Mouse (Mus musculus): ENCODE data around the gene Olfr556.
"Not testable (repeated sequence)": the region's sequence is repeated elsewhere in the genome, so short reads cannot be mapped to it uniquely, and the experiment has no call there.

Olfr556 gene

DNA sequence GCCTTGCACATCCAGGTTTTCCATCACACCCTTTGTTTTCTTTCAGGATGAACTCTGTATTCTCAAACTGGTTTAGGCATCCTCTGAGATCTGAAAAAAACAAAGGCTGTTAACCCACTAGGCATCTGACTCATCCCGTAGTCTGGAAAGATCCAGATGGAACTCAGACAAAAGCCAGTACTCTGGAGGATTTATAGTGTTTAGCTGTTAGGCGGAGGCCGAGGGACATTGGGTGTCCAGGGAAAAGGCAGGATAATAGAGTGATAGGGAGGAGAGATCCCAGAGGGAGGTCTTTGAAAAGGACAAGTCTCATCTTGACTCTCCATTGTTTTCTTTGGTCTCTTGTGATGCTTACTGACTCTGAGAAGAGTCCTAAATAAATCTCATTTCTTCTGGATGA, at the start of gene Olfr556:
TSS of gene Olfr556 (plus strand) at position 301 of the 400 bp plus-strand sequence.
- DNase-seq (ENCODE audit: low read depth in 2 of 2, low spot score in 2 of 2) = no peak

DNA sequence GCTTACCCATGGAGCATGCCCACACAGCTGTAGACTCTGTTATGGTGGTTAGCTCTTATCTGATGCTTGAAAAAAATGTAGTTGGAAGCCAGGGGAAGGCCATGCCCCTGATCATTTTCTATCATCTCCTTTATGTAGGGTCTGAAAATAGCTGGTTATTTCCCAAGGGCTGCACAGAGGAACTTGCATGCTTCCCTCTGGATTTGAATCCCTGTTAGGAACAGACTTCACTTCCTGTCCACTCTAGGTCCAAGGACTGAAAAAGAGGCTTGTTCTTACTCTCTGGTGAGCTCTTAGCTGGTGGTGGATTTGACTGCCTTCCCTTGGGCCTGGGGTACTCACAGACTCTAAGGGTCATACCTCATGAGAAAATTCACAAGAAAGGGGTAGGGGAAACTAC, 46.6 kb upstream of the Olfr556 start, which contains the start of gene Olfr553:
TSS of gene Olfr553 (minus strand) at position 101 of the 400 bp plus-strand sequence.
- DNase-seq (ENCODE audit: low read depth in 2 of 2, low spot score in 2 of 2) = no peak

DNA sequence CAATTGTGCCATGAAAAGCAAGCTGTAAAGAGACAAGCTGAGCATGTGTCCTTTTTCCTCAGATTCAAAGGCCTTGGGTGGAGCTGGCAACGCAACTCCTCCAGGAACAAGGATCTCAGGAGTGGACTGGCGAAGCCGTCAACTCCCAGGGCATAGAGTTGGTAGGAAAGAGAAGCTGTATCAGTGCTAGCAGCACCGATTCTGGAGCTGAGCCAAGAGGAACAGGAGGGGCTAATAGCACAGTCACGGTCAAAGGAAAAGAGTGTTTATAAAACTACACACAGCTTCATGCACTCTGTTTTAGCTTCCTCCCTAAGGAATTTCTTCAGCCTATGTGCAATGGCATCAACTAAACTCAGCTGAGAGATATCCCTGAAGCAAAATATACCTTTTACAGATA, 45.1 kb upstream of the Olfr556 start:
- no peak for DNase-seq (ENCODE audit: low read depth in 2 of 2, low spot score in 2 of 2)

DNA sequence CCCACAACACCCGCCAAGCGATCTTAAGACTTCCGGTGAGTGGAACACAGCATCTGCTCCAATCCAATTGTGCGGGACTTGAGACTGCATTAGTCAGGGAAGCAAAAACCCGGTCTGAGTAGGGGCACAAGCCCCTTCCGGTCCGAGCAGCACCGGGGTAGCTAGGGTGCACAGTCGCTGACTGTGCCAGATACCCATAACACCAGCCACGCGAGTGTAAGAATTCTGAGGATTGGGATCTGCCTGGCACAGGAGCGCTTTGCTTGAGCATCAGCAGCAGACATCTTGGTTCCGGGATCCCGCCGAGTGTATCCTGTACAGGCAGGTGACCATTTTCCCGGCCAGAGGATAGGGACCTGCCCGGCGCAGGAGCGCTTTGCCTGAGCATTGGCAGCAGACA, 44.3 kb upstream of the Olfr556 start:
- not testable (repeated sequence) for DNase-seq (ENCODE audit: low read depth in 2 of 2, low spot score in 2 of 2)

DNA sequence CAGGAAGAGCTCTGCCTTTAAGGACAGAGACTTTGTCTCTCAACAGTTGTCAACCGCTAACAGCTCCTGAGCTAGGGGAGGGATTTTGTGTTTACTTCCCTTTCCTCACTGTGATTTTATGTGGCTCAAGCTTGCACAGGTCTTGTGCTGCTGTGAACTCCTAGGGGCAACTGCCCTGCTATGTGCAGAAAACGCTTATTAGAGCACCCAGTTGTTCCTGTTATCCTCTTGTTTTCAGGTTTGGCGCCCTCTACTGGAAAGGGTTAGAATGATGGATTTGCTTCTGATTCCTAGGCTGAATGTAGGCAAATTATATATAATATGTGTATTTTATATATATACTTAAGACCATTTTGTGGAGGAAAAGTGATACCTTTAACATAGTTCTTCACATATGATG, 28.0 kb upstream of the Olfr556 start:
- peak; percentile 48 to 63 for DNase-seq (ENCODE audit: low read depth in 2 of 2, low spot score in 2 of 2)

DNA sequence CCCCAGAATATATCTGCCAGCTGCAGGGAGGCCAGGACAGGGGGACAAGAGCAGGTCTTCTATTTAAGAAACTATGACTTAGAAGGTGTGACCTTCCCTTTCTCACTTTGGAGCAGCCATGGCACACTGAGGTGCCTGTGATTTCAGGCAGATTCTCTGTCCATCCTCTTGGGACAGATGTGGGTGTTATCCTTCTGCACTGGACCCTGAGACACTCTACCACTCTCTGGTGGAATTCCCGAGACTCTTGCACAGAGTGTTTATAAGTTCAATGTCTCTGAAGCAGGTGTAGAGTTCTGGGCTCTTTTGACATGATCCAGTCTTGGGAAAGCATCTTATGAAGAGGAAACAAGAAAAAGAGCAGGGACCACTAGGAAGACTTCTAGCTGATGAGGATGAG, 26.6 kb upstream of the Olfr556 start, which contains the start of gene Olfr554:
TSS of gene Olfr554 (plus strand) at position 301 of the 400 bp plus-strand sequence.
- no peak for DNase-seq (ENCODE audit: low read depth in 2 of 2, low spot score in 2 of 2)

DNA sequence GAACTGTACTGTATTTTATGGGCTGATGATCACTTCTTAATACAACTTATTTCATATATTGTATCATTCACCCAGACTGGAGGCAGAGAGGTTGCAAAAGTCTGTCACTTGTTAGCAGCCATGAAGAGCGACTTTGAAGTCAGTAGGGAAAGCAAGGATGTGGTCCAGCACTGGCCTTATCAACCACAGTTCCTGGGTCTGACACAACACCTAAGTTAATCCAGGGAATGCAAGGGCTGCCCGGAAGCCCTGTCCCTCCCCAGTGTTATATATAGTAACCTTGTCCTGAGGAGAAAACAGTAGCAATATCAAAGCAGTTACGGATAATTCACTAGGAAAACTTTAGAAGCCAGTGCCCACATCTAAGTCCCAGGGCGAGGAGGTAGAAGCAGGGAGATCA, 19.8 kb upstream of the Olfr556 start:
- DNase-seq (ENCODE audit: low read depth in 2 of 2, low spot score in 2 of 2) = not testable (repeated sequence)

DNA sequence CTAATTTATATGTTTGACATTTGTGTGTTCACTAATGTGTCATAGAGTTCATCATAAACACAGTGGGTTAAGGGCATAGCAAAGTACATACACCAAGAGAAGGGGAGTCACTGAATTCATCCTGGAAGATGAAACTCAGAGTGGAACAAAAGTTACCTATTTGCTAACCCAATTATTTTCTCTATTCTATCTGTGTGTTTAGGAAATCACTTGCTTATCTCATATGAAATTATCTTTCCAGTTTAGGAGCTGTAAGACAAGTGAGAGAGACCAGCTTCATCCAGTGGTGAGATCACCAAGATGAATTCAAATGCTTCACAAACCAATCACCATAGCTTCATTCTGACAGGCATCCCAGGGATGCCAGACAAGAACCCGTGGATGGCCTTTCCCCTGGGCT, 6.2 kb upstream of the Olfr556 start, which contains the start of gene Olfr555:
TSS of gene Olfr555 (plus strand) at position 301 of the 400 bp plus-strand sequence.
- no peak for DNase-seq (ENCODE audit: low read depth in 2 of 2, low spot score in 2 of 2)

DNA sequence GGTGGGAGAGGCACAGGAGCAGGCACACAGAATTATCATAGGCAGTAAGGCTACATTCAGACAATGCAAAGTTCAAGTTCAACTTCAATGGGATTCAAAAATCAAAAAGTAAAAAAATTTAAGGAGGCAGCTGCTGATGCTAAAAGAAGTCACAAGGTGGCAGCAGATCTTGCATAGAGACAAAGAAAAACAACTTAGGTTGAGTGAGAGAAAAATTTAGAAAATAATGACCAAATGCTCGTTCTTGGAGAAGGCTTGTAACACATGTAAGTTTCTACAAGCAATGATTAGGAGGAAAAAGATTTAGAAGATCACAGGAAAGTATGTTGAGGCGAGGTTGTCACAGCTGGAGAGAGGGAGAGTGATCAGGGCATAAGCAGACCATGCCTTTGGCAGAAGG, 679 bp downstream of the Olfr556 start:
- DNase-seq (ENCODE audit: low read depth in 2 of 2, low spot score in 2 of 2) = no peak

DNA sequence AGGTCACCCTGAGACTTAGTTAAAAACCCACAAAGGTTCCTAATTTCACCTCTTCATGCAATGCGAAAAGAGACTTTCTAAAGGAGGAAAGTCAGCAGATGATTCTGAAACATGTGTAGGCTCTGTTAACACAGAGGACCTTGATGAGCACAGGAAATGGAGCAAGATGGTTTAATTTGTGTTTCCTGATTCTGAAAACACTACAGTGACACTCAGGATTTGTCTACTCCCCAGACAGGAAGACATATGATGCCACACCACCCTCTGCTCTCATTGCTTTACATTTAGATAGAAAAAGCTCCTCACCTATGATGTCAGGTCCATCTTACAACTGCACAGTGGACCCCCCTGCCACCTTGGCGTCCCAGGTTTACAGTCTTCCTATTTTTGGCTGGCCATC, 11.5 kb downstream of the Olfr556 start:
- DNase-seq (ENCODE audit: low read depth in 2 of 2, low spot score in 2 of 2) = no peak

DNA sequence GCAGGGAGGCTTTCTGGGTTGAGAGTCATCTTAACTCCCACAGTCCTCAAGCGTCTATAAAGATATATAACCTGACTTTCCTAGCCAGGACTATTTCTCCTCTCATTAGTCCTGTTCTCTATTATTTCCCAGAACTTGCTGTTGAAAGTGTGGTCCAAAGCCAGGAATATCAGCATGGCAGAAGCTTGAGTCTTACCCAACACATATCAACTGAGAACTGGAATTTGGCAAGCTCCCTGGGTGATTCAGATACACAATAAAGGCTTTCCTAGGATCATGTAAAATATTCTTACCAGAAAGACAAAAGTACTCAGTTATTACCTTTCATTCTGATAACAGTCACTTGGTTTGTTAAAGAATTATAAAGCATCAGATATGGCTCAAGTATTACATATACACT, 17.2 kb downstream of the Olfr556 start:
- no peak for DNase-seq (ENCODE audit: low read depth in 2 of 2, low spot score in 2 of 2)

DNA sequence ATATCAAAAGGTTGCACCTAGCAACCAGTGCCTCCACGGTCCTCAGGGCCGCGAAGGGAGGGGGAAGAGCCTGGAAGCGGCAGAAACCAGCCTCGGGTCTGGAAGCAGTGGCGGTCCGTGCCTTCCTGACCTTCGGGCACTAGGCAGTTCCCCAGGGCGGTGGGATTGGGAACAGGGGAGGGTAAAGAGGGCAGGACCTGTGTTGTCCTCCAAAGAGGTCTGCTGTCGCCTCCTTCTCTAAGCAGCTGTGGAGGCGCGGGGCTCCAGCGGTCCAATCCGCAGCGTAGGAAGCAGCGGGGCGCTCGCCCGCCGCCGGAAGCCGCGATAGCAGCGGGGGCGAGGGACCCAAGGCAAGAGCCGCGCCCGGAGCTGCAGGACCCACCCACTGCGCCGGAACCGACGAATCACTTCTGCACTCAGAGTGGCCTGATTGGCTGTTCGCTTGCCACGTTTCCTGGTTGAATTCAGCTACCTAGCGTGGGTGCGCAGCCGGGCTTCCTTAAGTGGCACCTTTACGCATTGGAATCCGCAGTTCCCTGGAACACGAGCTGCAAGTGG, 22.3 kb downstream of the Olfr556 start, which contains the start of gene Trim68:
TSS of gene Trim68 (minus strand) at position 384 of the 558 bp plus-strand sequence.
- peak; percentile 86 to 88 for DNase-seq (ENCODE audit: low read depth in 2 of 2, low spot score in 2 of 2)

DNA sequence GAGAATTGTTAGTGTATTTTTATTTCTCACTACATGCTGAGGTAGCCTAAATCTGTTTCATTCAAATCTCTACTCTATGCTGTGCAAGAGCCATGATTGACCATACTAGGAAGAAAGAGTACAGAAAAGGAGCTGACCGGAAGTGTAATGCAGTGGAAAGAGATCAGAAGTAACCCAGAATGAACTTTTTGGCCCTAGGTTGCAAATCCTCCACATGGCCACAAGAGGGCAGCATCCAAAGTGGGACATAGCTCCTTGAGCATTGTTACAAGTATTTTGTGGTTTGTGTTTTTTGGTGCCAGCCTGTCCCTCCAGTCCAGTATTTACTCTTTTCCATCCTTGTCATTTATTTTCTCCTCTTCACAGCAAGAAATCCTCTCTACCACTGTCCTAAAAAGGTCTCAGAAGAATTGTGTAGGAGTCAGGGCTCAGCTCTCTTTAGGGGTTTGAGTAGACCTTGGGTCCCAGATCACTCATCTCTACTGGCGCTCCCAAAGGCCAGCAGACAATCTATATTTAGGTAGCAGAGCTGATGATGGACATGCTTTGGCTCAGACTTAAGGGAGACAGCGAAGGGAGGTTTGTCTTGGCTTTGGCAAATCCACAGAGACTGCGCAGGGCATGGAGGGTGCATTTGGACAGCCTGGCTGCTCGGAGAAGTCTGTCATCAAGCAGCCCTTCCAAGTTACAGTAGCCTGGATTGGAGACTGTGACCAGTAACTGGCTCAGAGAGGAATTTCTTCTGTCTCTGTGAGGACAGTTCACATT, 30.8 kb downstream of the Olfr556 start, which contains the start of gene Olfr557:
TSS of gene Olfr557 (plus strand) at position 553 of the 768 bp plus-strand sequence.
- DNase-seq (ENCODE audit: low read depth in 2 of 2, low spot score in 2 of 2) = peak; percentile 8 to 37

DNA sequence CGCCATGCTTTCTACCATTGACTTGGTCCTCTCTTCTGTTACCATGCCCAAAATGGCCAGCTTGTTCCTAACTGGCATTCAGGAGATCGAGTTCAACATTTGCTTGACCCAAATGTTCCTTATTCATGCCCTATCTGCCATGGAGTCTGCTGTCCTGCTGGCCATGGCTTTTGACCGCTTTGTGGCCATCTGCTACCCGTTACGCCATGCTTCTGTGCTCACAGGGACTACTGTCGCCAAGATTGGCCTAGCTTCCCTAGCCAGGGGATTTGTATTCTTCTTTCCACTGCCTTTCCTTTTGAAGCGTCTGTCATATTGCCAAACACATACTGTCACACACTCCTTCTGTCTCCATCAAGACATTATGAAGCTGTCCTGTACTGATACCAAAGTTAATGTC, 33.8 kb downstream of the Olfr556 start:
- DNase-seq (ENCODE audit: low read depth in 2 of 2, low spot score in 2 of 2) = no peak

DNA sequence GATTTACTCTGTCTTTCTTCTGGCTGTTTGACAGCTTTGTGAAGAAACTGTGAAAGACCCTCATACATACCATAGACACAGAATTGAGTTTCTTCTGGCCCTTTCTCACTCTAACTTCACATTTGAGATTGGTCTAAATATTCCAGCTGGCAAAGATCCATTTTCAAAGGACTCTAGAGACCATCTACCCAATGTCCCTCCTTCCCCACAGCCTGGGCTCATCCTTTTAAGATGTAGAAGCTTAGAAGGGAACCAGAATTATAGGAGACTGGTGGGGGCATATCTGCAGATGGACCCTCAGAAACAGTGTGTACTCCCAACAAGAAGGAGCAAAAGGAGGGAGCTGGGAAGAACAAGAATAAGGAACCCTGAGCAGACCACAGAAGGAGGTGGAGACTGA, 37.2 kb downstream of the Olfr556 start, which contains the start of gene Olfr558:
TSS of gene Olfr558 (plus strand) at position 301 of the 400 bp plus-strand sequence.
- DNase-seq (ENCODE audit: low read depth in 2 of 2, low spot score in 2 of 2) = no peak

DNA sequence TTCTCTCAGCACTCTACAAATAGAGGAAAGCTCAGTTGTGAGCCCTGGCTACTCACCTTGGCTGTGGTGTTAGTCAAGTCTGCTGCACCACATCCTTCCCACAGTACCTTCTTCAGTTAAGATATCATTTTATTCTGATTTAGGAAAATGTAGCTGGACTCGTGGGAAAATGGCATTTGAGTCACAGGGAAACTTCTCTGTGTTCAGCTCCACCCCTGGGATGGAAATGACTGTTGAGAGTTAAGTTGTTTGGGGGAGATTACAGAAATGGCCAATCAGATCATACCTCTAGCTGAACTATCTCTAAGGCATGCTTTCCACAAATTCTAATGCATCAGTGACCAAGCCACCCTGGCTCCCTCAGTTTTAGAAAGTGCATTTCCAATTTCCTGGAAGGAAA, 54.3 kb downstream of the Olfr556 start, which contains the start of gene Olfr33:
TSS of gene Olfr33 (minus strand) at position 101 of the 400 bp plus-strand sequence.
- no peak for DNase-seq (ENCODE audit: low read depth in 2 of 2, low spot score in 2 of 2)

Data from CD8-positive naive resting alpha-beta T cell, adult 2 months (primary cell).